Mouse (Mus musculus): ENCODE results near the gene Khdc4.

DNA sequence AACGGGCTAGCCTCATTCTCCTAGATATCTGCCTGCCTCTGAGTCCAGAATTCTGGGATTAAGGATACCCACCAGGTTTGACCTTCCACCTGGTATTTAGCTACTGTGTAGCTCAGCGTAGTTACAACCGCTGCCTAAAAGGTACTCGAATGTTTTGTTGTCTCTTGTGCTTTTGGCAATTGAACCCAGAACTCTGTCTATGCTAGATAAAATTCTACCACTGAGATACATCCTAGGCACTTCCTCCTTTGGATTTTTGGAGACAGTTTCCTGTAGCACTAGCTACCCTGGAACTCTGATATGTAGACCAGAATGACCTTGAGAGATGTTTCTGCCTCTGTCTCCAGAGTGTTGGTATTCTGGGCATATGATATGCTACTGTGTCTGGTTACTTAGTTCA is 28.1 kb downstream of the Khdc4 start:
- no peak for TF ChIP-seq POLR2A (IDR thresholded peaks at IDR 0.05; ENCODE audit: borderline replicate concordance, extremely low read depth, low read depth, low read length)
- TF ChIP-seq CTCF (IDR thresholded peaks at IDR 0.05; ENCODE audit: insufficient read depth, low read length): no peak
